Mouse (Mus musculus) ES-E14 (cell line): ENCODE measurements around the gene Gm4969.
"Not testable (repeated sequence)": the region's sequence is repeated elsewhere in the genome, so short reads cannot be mapped to it uniquely, and the experiment has no call there.

ENCODE experiments used
- HCFC1 ChIP-seq: IDR thresholded peaks from 2 replicates; pipeline ENCODE4 v1.6.1; 2012; ENCODE audit warnings: low read length, inconsistent platforms, borderline replicate concordance; ENCODE audit not compliant: insufficient read depth
- MAFK ChIP-seq: IDR thresholded peaks from 2 replicates; pipeline ENCODE4 v1.6.1; 2014; ENCODE audit warnings: mild to moderate bottlenecking, low read depth, low read length, inconsistent platforms; ENCODE audit not compliant: insufficient read depth
- ZC3H11A ChIP-seq: IDR thresholded peaks from 2 replicates; pipeline ENCODE4 v1.6.1; 2012; ENCODE audit warnings: low read depth, mild to moderate bottlenecking, inconsistent platforms, low read length, borderline replicate concordance

- TF ChIP-seq HCFC1, MAFK, ZC3H11A: not testable (repeated sequence)
Measured at GRCm38 (mm10) chr7:19151121-19151520, 33.0 kb upstream of the Gm4969 start.
